Mouse (Mus musculus) forebrain, embryonic 13.5 days (tissue): Measurements from ENCODE around the gene Tyrobp. TPM values are rescaled to one million over a fixed set of nuclear protein-coding genes. Genes with fewer than 3 reads are reported as not detected.
A peak's percentile ranks its signal among the peaks of the same experiment; 100 is the strongest.

ENCODE experiments used
- ATAC-seq: fragments of 200-750 bp; cut with Nextera tagmentation; 2 replicates; pipeline ENCODE4 v1.8.0; 2017
- H3K27ac ChIP-seq: fragments of 300-500 bp; sonication (generic); 2 replicates; pipeline ENCODE4 v1.5.1; 2015; ENCODE audit warnings: inconsistent platforms, mild to moderate bottlenecking, moderate library complexity
- H3K27me3 ChIP-seq: fragments of 300-500 bp; sonication (generic); 2 replicates; pipeline ENCODE4 v1.6.1; 2015; ENCODE audit warnings: mild to moderate bottlenecking, inconsistent platforms
- H3K36me3 ChIP-seq: fragments of 300-500 bp; sonication (generic); 2 replicates; pipeline ENCODE4 v1.6.1; 2015; ENCODE audit warnings: mild to moderate bottlenecking, inconsistent platforms; ENCODE audit not compliant: poor library complexity, severe bottlenecking
- H3K4me1 ChIP-seq: fragments of 300-500 bp; sonication (generic); 2 replicates; pipeline ENCODE4 v1.6.1; 2015; ENCODE audit warnings: inconsistent platforms
- H3K4me2 ChIP-seq: fragments of 300-500 bp; sonication (generic); 2 replicates; pipeline ENCODE4 v1.6.1; 2015; ENCODE audit warnings: inconsistent platforms, mild to moderate bottlenecking, moderate library complexity
- H3K4me3 ChIP-seq: fragments of 300-500 bp; sonication (generic); 2 replicates; pipeline ENCODE4 v1.5.1; 2015; ENCODE audit warnings: mild to moderate bottlenecking, inconsistent platforms
- H3K9ac ChIP-seq: fragments of 300-500 bp; sonication (generic); 2 replicates; pipeline ENCODE4 v1.6.1; 2015; ENCODE audit warnings: mild to moderate bottlenecking, inconsistent platforms
- H3K9me3 ChIP-seq: fragments of 300-500 bp; sonication (generic); replicated peaks from 2 replicates; pipeline ENCODE4 v1.6.1; 2016; ENCODE audit warnings: inconsistent platforms
- WGBS: fragments of 180-500 bp; shearing (Covaris S2); methylation state at CpG from one replicate; pipeline ENCODE4 v1.1.7; 2015; 5-methylcytosine and 5-hydroxymethylcytosine counted together
- polyA plus RNA-seq: library from polyadenylated mRNA; unstranded; fragments of >200 nt; fragmentation: Nextera tagmentation; extraction: Ambion mirVana; gene quantifications from 2 replicates; pipeline ENCODE4 v1.2.1, GENCODE M21; 2015

The Tyrobp gene
- polyA plus RNA-seq, 1 experiment from 2014 or later, result 12.1 TPM

- H3K9me3 ChIP-seq, result no peaks in the 10 kb centered on the region
- H3K36me3 ChIP-seq, result no peaks in the 10 kb centered on the region
- peaks cover 31% of the 10 kb centered on the region for H3K4me1 ChIP-seq
- H3K27ac ChIP-seq, result no peak overlapping the region
- peaks cover 76% of the 10 kb centered on the region for H3K27me3 ChIP-seq
- H3K9ac ChIP-seq, result no peak overlapping the region
- 9% methylated on average over 25 of the region's 25 CpGs for WGBS
- H3K4me3 ChIP-seq, result no peak overlapping the region
- peak overlapping the region; percentile 10; the same call in 1 of the 2 replicates for H3K4me2 ChIP-seq
- no peak for ATAC-seq
Observed at GRCm38 (mm10) chr7:30453327-30453726, 39.8 kb downstream of the Tyrobp start.

GRCm38 (mm10) chr7:30453766-30454165 is 40.2 kb downstream of the Tyrobp start:
- no peaks in the 10 kb centered on the region for H3K9me3 ChIP-seq
- peaks cover 80% of the 10 kb centered on the region for H3K27me3 ChIP-seq
- peaks cover 35% of the 10 kb centered on the region for H3K4me1 ChIP-seq
- H3K4me3 ChIP-seq, result no peak overlapping the region
- peak overlapping the region; percentile 10; the same call in 1 of the 2 replicates for H3K4me2 ChIP-seq
- no peak overlapping the region for H3K27ac ChIP-seq
- H3K9ac ChIP-seq, result no peak overlapping the region
- WGBS, result 3% methylated on average over 25 of the region's 25 CpGs
- H3K36me3 ChIP-seq, result no peaks in the 10 kb centered on the region
- no peak for ATAC-seq

- H3K4me3 ChIP-seq, result no peak overlapping the region
- no peak overlapping the region for H3K4me2 ChIP-seq
- no peaks in the 10 kb centered on the region for H3K9me3 ChIP-seq
- peaks cover 35% of the 10 kb centered on the region for H3K4me1 ChIP-seq
- H3K27ac ChIP-seq, result no peak overlapping the region
- 9% methylated on average over 6 of the region's 6 CpGs for WGBS
- H3K9ac ChIP-seq, result no peak overlapping the region
- peaks cover 85% of the 10 kb centered on the region for H3K27me3 ChIP-seq
- H3K36me3 ChIP-seq, result no peaks in the 10 kb centered on the region
- ATAC-seq, result no peak
Observed at GRCm38 (mm10) chr7:30454259-30454658, 40.7 kb downstream of the Tyrobp start.

GRCm38 (mm10) chr7:30456487-30456886 is 42.9 kb downstream of the Tyrobp start:
- H3K36me3 ChIP-seq, result no peaks in the 10 kb centered on the region
- H3K27me3 ChIP-seq, result peaks cover 95% of the 10 kb centered on the region
- no peak for ATAC-seq
- peaks cover 35% of the 10 kb centered on the region for H3K4me1 ChIP-seq
- no peak overlapping the region for H3K27ac ChIP-seq
- peak overlapping the region; percentile 54 for H3K4me2 ChIP-seq
- peak overlapping the region; percentile 48 for H3K9ac ChIP-seq
- under 1% methylated on average over 9 of the region's 9 CpGs for WGBS
- H3K4me3 ChIP-seq, result peak overlapping the region; percentile 27
- no peaks in the 10 kb centered on the region for H3K9me3 ChIP-seq

- Histone ChIP-seq H3K9ac (peak overlapping the region; percentile 48), H3K27ac (no peak overlapping the region), H3K27me3 (peaks cover 99% of the 10 kb centered on the region), H3K36me3 (no peaks in the 10 kb centered on the region), H3K9me3 (no peaks in the 10 kb centered on the region), H3K4me1 (peaks cover 35% of the 10 kb centered on the region), H3K4me2 (peak overlapping the region; percentile 54), H3K4me3 (peak overlapping the region; percentile 27)
- peak; percentile 41 for ATAC-seq
- WGBS, result under 1% methylated on average over 31 of the region's 31 CpGs
Observed at GRCm38 (mm10) chr7:30456911-30457628, 43.5 kb downstream of the Tyrobp start.

- peak within 1 kb of the TSS; percentile 48 for H3K9ac ChIP-seq
- H3K36me3 ChIP-seq, result no peaks in the 10 kb centered on the region
- peaks cover 35% of the 10 kb centered on the region for H3K4me1 ChIP-seq
- no peak within 1 kb of the TSS for H3K27ac ChIP-seq
- H3K4me2 ChIP-seq, result peak within 1 kb of the TSS; percentile 54
- 2% methylated on average over 16 of the region's 16 CpGs for WGBS
- no peaks in the 10 kb centered on the region for H3K9me3 ChIP-seq
- H3K4me3 ChIP-seq, result peak within 1 kb of the TSS; percentile 27
- peak; percentile 84 for ATAC-seq
- peaks cover 100% of the 10 kb centered on the region for H3K27me3 ChIP-seq
Observed at GRCm38 (mm10) chr7:30457629-30458330, 44.2 kb downstream of the Tyrobp start, which contains the start of the genes Kirrel2 and Nphs1. Gene Kirrel2, minus strand, starts transcription at chr7:30457690. Gene Nphs1, plus strand, starts transcription at chr7:30458315.

GRCm38 (mm10) chr7:30459484-30459883 is 45.9 kb downstream of the Tyrobp start:
- no peak overlapping the region for H3K4me3 ChIP-seq
- H3K9ac ChIP-seq, result no peak overlapping the region
- H3K4me2 ChIP-seq, result no peak overlapping the region
- H3K27ac ChIP-seq, result no peak overlapping the region
- no peak for ATAC-seq
- H3K27me3 ChIP-seq, result peaks cover 99% of the 10 kb centered on the region
- whole genome bisulfite sequencing, result 26% methylated on average over 6 of the region's 6 CpGs
- peaks cover 27% of the 10 kb centered on the region for H3K4me1 ChIP-seq
- H3K9me3 ChIP-seq, result no peaks in the 10 kb centered on the region
- no peaks in the 10 kb centered on the region for H3K36me3 ChIP-seq

GRCm38 (mm10) chr7:30463568-30463967 is 50.0 kb downstream of the Tyrobp start:
- Histone ChIP-seq H3K36me3 (no peaks in the 10 kb centered on the region), H3K4me2 (no peak overlapping the region), H3K4me1 (peaks cover 2% of the 10 kb centered on the region), H3K9me3 (no peaks in the 10 kb centered on the region), H3K27me3 (peaks cover 99% of the 10 kb centered on the region), H3K4me3 (no peak overlapping the region), H3K27ac (no peak overlapping the region), H3K9ac (no peak overlapping the region)
- 26% methylated on average over 7 of the region's 7 CpGs for WGBS
- ATAC-seq, result no peak

GRCm38 (mm10) chr7:30463996-30464395 is 50.4 kb downstream of the Tyrobp start:
- Histone ChIP-seq H3K9ac (no peak overlapping the region), H3K36me3 (no peaks in the 10 kb centered on the region), H3K27me3 (peaks cover 96% of the 10 kb centered on the region), H3K4me1 (no peaks in the 10 kb centered on the region), H3K9me3 (no peaks in the 10 kb centered on the region), H3K27ac (no peak overlapping the region), H3K4me2 (no peak overlapping the region), H3K4me3 (no peak overlapping the region)
- 8% methylated on average over 4 of the region's 4 CpGs for WGBS
- no peak for ATAC-seq

- Histone ChIP-seq H3K4me1 (no peaks in the 10 kb centered on the region), H3K27me3 (peaks cover 87% of the 10 kb centered on the region), H3K27ac (no peak overlapping the region), H3K36me3 (no peaks in the 10 kb centered on the region), H3K9me3 (no peaks in the 10 kb centered on the region), H3K4me2 (no peak overlapping the region), H3K4me3 (no peak overlapping the region), H3K9ac (no peak overlapping the region)
- 6% methylated on average over 6 of the region's 6 CpGs for WGBS
- no peak for ATAC-seq
Observed at GRCm38 (mm10) chr7:30464816-30465300, 51.3 kb downstream of the Tyrobp start.
